Mouse (Mus musculus) regulatory T cell (primary cell): ENCODE data around the gene Dph2.

ENCODE experiments used
- in situ Hi-C: fragments of 300-600 bp; cut with MboI, MseI; formaldehyde crosslinking; loops from one replicate; pipeline ENCODE4 v1.15.1; 2025; ENCODE audit warnings: high pct_unique_total_duplicates

Gene Dph2

GRCm38 (mm10) chr4:117878301-117878700, 13.5 kb downstream of the Dph2 start:
- in situ Hi-C loops: no loop called here

- in situ Hi-C loops: no loop called here
Measured at GRCm38 (mm10) chr4:117873615-117874014, 18.2 kb downstream of the Dph2 start.

DNA sequence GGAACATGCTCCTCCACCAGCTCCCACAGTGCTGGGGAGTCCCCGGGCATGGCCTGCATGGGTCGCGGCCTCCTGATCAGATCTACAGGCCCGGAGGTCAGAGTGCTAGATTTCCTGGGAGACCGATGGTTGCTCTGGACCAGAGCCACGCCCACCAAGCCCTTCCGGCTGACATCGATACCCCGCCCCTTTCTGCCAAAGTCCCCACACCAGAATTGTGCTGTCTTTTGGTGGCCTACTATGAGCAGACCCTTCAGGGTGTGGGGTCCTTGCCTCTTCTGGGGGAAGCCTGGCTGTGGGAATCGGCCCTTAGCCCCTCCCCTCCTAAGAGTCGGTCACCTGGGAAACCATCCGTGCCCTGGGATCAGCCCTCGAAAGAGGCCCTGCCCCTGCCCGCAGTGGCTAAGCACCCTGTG, 19.4 kb downstream of the Dph2 start, which contains the start of gene Ccdc24:
TSS of gene Ccdc24 (minus strand) at position 87 of the 416 bp plus-strand sequence.
- in situ Hi-C loops: no loop called here

- in situ Hi-C loops: no loop called here
Measured at GRCm38 (mm10) chr4:117871787-117872186, 20.0 kb downstream of the Dph2 start.

GRCm38 (mm10) chr4:117870437-117870836, 21.4 kb downstream of the Dph2 start:
- in situ Hi-C loops: no loop called here

- in situ Hi-C loops: no loop called here
Measured at GRCm38 (mm10) chr4:117869317-117869716, 22.5 kb downstream of the Dph2 start.

- in situ Hi-C loops: no loop called here
Measured at GRCm38 (mm10) chr4:117867823-117868222, 24.0 kb downstream of the Dph2 start.

- in situ Hi-C loops: no loop called here
Measured at GRCm38 (mm10) chr4:117867000-117867399, 24.8 kb downstream of the Dph2 start.

- in situ Hi-C loops: no loop called here
Measured at GRCm38 (mm10) chr4:117866083-117866482, 25.7 kb downstream of the Dph2 start.

DNA sequence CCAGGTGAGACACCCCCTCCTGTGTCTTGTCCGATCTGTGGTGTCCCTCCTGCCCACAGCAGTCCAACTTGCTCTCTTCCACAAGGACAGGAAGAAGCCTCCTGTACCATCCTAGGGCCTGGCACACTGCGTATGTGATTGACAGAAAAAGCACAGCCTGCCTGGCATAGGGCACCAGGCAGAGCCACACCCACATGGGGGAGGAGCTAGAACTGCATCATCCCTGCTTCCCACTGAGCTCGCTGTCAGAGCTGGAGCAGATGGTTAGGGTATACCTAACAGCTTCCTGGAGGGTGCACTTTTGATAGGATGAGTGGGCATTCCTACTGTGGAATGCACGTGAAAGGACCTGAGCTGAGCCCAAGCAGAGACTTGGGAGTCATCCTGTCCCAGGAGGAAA, 29.0 kb downstream of the Dph2 start:
- in situ Hi-C loops: loop anchor here (5.0 kb wide), 1 partner anchor 41 kb away; no protein-coding TSS in a partner anchor

DNA sequence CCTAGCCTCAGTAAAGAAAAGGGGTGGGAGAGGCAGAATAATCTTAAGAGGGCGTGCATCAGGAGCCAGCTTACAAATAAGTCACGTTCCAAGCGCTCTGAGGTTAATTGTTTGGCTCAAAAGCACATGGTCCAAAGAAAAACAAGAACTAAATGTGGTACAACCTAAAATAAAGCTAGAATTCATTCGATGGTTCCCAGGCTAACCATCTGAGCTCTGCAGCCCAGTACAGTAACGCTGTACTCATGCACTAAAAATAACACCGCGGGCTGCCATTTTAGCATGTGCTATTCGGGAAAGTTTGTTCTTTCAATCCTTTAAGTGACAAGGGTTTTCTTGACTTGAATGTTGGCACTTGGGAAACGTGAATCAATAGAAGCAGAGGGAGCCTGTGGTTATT, 31.3 kb downstream of the Dph2 start:
- in situ Hi-C loops: loop anchor here (5.0 kb wide), 1 partner anchor 38 kb away; no protein-coding TSS in a partner anchor

DNA sequence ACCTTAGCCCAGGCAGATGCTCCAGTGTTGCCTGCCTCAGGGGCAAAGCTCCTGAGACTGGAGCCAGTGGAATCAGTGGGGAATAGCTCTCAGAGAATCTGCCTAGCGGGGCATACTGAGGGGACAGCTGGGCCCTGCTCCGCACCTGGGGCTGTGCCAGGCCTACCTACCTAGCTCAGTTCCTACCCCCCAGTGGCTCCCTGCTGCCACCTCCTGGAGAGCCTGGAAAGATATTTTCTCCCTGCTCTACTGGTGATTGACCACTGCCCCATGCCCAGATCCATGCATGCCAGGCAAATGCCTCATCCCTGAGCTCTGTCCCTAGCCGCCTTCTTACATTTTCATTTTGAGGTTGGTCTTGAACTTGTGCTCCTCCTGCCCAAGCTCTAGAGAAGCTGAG, 33.0 kb downstream of the Dph2 start:
- in situ Hi-C loops: no loop called here

DNA sequence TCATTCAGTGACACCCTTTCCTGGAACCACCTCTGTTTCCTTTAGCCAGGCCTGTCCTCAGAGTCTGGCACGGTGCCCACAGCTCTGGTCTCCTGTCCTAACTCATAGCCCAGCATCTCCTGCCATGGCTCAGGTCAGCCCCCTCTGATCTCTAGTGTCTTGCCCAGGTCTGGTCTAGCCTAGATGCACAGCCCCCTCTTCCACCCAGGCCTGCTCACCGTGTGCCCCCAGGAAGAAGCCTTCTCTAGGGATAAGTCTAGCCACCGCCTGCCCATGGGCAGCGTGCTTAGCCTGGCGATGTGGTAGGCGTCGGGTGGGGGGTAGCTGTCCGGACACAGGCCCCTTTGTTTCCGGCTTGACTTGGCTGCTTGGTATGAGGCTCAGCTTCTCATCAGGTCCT, 36.7 kb downstream of the Dph2 start:
- in situ Hi-C loops: no loop called here

DNA sequence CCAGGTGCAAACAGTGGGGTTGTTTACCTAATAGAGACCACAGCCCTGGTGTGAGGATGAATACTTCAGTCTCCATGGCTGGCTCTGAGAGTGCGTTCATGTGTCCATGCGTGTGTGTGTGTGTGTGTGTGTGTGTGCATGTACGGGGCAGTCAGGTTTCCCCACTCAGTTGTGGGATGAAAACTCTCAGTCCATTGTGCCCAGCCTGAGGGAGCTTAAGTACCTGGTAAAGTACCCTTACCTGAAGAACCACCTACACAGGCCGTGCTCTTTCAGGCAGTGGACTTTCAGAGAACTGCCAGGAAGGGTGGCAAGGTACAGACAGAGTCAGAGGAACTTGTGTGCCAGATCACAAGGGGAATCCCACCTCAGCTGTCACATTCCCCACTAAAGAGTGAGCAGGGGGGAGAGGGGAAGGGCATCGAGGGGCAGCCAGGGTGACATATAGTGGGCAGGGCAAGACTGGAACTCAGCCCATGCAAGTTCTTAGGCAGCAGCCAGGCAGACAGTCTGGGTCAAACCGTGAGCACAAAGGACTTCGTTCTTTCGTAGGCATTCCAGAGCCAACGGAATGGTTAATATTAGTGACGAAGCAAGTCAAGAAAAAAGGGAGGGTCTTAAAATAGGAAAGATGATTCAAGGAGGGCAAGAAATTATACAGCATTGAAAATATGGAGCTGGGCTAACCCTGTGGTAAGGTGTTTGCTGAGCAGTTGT, 39.5 kb downstream of the Dph2 start:
- in situ Hi-C loops: no loop called here

DNA sequence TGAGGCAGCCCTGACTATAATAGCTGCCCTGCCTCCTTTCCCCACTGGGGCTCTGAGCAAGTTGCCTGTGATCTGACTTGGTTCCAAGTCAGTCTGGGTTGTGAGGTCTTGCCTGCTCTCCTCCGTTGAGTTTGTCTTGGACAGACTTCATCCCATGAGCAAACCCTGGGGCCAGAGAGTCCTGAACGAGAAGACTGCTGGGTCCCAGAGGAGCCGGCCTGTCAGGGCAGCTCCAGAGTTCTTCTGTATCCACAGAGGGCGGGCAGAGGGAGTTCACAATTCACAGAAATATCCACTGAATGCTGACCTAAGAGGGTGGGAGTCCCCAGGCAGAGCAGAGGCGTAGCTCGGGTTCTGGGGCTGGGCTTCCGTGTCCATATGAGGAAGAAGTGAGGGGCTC, 41.0 kb downstream of the Dph2 start:
- in situ Hi-C loops: no loop called here

GRCm38 (mm10) chr4:117850176-117850575, 41.7 kb downstream of the Dph2 start:
- in situ Hi-C loops: no loop called here

DNA sequence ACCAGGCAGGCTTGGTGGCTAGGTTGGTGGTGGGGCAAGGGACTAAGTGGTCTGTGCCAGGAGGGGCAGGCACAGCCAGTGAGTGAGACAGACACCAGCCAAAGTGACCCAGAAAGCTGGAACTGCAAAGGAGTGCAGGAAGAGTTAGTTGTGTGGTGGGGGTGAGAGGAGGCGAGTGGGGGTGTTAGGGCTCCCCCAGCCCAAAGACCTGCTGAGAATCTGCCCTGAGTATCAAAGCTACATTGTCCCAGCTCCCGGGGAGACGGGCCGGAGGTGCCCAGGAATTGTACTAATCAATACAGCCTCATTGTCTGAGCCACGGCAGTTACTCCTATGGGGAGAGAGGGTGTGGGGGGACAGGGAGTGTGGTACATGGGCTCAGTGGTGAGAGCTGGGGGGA, 42.3 kb downstream of the Dph2 start:
- in situ Hi-C loops: no loop called here

GRCm38 (mm10) chr4:117849063-117849462, 42.8 kb downstream of the Dph2 start:
- in situ Hi-C loops: no loop called here

GRCm38 (mm10) chr4:117847011-117847410, 44.8 kb downstream of the Dph2 start:
- in situ Hi-C loops: no loop called here

DNA sequence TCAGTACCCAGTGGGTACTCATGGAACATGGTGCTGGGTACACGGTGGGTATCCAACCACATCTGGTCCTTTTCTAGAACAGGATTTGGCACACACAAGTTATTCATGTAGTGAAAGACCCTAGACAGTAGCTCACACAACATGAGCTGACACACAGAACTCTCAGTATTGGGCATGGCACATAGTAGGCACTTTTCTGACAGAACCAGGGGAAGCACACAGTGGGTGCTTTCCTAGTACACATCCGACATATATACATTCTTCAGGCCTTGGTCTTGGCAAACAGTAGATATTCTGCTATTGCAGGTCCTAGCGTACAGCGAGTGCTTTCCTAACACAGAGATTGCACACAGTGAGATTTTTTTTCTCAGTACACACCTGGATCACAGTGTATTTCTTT, 45.6 kb downstream of the Dph2 start:
- in situ Hi-C loops: no loop called here

GRCm38 (mm10) chr4:117845316-117845715, 46.5 kb downstream of the Dph2 start:
- in situ Hi-C loops: no loop called here

- in situ Hi-C loops: no loop called here
Measured at GRCm38 (mm10) chr4:117844467-117844866, 47.4 kb downstream of the Dph2 start.

GRCm38 (mm10) chr4:117843101-117843500, 48.7 kb downstream of the Dph2 start:
- in situ Hi-C loops: no loop called here

- in situ Hi-C loops: no loop called here
Measured at GRCm38 (mm10) chr4:117841566-117841965, 50.3 kb downstream of the Dph2 start.
